Mouse (Mus musculus) gastrocnemius, postnatal 10 days (tissue): Measurements from ENCODE around the gene Mmrn2. TPM values are rescaled to one million over a fixed set of nuclear protein-coding genes. Genes with fewer than 3 reads are reported as not detected.
"Not testable (repeated sequence)": the region's sequence is repeated elsewhere in the genome, so short reads cannot be mapped to it uniquely, and the experiment has no call there.

Experiments
- DNase-seq: peaks from one replicate; pipeline ENCODE4 v3.0.0; 2021; ENCODE audit warnings: mixed read lengths
- total RNA-seq, 2 experiments: library from RNA; stranded (reverse); gene quantifications; 2 replicates each; pipeline ENCODE4 v1.2.3; 2021

The Mmrn2 gene
- total RNA-seq, 2 experiments from 2014 or later: 16.7 to 18.7 TPM

DNA sequence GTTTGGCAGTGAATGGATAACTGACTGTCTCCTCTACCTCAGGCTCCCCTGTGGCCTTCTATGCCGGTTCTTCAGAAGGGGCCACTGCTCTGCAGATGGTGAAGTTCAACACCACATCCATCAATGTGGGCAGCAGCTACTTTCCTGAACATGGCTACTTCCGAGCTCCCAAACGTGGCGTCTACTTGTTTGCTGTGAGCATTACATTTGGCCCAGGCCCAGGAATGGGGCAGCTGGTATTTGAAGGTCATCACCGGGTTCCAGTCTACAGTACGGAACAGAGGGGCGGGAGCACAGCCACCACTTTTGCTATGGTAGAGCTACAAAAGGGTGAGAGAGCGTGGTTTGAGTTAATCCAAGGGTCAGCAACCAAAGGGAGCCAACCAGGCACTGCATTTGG is 27.6 kb downstream of the Mmrn2 start:
- DNase-seq: no peak

DNA sequence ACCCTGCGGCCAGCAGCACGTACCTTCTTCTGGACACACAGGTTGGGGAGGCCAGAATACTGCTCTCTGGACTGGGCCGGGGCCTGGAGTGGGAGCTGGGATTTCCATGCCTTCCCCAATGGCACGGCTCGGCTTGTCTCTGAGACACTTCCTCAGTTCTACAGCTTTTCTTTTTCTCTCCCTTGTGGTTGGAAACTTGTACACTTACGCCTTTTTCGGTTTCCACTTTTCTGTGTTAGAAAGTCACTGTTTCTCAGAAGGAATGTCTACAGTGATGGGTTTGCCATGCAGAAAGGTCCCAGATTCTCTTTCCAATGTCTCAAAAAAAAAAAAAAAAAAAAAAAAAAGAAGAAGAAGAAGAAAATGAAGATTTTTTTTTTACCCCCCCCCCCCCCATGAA is 28.2 kb downstream of the Mmrn2 start:
- DNase-seq: no peak

DNA sequence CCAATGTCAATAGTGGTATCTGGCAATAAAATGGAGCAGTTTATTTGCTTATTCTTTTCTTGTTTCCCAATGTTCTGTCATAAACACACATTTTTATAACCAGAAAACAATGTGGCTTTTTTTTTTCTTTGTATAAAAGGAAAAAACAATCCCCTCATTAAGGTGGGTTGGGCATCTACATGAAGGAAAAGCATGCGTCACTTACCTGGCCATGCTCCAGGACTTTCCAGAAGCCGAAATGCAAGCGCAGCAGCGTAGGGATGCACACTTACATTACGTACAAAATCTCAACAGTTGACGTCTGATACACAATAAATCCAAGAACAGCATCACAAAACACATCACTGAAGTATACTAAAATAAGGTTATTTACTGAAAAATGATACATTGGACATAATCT is 35.5 kb downstream of the Mmrn2 start:
- no peak for DNase-seq

DNA sequence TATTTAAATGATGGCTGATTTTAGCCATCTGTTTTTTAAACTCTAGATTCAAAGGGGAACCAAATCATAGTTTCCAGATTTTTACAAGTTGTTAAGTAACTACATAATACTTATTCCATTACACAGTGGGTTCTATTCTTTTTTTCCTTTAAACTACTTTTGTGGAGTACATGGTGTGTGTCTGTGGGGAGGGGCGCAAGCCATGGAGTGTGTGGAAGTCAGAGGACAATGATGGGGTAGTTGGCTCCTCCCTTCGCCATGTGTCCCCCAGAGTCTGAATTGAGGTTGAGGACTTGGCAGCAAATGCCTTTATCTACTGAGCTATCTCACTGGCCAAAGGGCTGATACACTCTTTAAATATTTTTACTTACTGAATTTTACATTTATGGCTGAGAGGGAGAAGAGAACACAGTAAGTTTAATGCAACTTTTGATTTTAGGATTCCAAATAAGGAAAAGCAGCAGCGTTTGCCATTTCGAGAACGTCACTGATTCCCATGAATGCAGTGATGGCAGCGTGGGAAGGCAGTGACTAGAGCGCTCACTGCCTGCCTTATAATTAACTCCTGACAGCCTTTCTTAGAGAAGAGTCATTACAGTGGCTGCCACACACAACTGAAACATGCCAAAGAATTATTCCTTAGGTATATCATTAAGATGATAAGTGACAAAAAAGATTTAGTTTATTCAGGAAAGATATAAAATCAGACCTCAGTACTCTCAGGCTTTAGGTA is 37.1 kb downstream of the Mmrn2 start:
- no peak for DNase-seq

DNA sequence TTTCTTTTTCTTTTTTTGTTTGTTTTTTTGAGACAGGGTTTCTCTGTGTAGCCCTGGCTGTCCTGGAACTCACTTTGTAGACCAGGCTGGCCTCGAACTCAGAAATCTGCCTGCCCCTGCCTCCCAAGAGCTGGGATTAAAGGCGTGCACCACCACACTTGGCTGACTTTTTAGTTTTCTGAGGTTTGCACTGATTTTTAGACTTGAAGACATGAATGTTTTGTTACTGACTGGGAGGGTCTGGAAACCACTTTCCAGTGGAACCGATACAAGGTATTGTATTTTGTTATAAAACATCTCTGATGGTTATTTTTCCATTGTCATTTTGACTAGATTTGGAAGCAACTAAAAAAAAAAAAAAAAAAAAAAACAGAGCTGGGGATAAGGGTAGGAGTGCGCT is 41.7 kb downstream of the Mmrn2 start:
- not testable (repeated sequence) for DNase-seq

DNA sequence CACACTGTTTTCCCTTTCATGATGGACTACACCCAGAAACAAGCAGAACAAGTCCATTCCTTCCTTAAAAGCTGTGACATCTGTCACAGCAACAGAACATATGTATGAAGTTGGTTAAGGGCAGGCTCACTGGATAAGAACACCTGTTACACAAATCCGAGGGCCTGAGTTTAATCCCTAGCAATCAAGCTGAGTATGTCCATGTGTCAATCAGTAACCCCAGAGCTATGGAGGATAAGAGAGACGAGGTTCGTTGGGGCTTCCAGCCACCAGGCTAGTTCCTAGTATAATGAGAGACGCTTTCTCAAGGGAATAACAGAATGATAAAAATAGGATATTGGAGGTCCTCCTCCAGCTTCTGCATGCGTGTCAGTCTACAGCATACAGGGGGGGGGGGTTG is 42.2 kb downstream of the Mmrn2 start:
- DNase-seq: no peak

DNA sequence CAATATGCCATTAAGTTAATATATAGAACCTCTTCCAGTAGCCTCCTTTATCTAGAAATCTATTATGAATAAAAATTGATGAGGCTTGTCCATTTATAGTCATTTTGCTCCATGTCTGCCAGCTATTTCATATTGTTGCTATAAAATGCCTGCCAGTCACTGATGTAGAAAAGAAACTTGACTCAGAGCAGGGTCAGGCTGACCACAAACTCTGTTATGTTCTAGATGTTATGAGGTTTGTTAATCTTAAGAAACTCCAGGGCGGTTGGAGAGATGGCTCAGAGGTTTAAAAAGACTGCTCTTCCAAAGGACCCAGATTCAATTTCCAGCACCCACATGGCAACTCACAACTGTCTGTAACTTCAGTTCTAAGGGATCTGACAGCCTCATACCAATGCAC is 45.8 kb downstream of the Mmrn2 start:
- DNase-seq: no peak

DNA sequence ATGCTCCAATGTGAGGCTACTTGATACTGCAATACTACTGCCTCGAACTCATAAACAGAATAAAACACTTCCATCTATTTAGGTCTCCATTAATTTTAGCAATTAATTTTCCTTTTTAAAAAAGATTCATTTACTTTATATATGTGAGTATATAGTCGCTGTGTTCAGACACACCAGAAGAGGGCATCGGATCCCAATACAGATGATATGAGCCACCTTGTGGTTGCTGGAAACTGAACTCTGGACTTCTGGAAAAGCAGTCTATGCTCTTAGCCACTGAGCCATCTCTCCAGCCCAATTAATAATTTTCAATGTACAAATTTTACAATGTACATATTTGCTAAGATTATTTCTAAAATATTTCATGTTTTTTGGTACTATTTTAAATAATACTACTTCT is 53.0 kb downstream of the Mmrn2 start:
- no peak for DNase-seq

DNA sequence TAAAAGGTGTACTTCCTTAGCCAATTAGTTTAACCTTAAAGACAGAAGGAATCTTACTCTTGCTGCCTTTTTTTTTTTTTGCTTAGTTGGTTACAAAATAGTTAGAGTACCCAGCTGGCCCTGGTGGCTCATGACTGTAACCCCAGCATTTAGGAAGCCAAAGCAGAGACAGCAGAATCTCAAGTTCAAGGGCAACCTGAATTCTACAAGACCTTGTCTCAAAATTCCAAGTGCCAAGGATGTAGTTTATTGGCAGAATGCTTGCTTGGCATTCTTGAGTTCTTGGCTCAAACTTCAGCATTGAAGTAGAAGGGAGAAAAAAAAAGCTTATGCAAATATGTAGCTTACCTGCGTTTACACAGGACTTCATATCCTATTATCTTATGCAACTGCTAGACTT is 53.8 kb downstream of the Mmrn2 start:
- DNase-seq: no peak

DNA sequence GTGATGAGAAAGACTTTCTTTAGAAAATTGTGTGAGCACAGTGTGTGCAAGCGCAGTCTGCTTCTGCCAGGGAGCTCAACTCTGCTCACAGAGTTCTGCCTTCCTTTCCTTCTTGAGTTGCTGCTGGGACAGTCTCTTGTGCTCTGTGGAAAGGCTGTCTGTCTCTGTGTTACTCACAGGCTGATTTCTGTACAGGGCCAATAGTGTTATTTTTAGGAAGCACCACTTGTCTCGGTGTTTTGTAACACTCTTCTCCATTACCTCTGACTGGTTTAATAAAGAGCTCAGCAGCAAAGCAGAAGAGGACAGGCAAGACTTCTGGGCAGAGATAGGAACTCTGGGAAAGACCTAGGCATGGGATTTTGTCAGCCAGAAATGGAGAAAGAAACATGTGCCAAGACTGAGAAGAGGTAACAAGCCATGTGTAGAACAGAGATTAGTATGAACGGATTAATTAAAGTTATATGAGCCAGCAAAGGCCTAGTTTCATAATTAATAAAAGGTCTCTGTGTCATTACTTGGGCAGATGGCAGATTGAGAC is 65.3 kb downstream of the Mmrn2 start:
- DNase-seq: no peak

DNA sequence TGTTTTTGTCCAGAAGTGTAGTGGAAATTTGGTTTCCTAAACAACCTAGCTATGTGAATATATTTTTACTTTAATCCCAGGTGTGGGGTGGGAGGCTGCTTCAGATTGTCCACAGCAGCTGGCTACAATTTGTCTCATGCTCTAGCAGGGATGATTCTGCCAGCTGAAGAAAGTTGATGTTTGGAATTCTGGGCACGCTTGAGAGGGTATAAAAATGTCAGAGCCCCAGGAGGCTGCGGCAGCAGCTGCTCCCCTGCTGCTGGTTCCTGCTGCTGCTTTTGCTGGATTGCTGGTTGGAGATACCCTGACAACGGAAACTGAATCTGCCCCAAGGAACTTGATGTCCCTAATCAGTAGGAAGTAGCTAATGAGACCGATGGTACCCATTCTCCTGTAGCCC is 67.3 kb downstream of the Mmrn2 start:
- DNase-seq: no peak

DNA sequence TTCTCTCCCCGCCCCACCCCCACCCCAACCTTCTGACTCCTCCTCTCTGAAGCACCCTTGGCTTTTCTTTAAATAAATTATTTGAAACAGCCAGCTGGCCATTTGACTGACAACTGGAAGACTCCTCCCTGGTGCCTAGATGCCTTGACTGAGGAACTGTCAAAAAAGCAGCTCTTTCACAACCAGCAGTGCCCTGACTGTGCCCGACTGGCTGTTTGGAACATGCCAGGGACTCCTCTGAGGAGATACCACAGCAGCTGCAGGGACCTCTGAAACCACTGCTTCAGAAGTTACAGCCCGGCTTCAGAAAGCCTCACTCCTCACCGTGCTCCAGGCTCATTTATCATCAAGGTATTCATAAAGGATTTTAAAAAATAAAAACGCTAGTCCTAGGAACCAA is 69.1 kb downstream of the Mmrn2 start:
- DNase-seq: no peak

DNA sequence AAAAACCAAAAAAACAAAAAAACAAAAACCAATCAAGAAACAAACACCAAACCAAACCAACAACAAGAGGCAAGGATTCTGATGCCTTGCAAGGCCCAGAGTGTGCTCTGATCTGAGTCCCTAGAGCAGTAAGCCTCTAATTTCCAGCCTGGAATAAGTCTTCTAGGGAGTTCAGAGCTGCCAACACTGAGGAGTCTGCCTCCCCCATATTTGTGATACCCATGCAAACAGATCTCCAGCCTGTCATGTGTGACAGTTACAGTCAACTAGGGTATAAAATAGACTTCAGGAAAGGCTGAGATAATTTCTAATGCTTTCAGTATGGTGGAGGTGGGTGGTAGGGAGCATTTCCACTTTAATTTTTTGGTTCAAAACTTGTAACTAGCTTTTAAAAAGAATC is 69.7 kb downstream of the Mmrn2 start:
- DNase-seq: no peak

DNA sequence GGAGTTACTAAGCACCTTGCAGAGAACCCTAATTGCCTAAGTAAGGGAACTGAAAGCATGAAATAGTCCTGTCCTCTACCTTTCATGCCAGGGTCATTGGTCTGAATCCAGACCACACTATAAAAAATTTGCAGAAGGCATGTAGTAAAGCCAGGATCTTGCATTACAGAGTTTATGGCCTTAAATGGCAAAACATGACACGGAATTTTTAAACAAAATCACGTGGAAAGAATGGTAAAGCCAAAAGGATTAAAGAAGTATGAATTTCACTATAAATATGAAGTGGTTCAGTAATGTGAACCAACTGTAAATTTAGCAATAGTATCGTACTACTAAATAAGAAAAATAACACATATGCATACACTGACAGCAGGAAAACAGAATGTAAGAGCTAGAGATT is 70.1 kb downstream of the Mmrn2 start:
- DNase-seq: no peak

DNA sequence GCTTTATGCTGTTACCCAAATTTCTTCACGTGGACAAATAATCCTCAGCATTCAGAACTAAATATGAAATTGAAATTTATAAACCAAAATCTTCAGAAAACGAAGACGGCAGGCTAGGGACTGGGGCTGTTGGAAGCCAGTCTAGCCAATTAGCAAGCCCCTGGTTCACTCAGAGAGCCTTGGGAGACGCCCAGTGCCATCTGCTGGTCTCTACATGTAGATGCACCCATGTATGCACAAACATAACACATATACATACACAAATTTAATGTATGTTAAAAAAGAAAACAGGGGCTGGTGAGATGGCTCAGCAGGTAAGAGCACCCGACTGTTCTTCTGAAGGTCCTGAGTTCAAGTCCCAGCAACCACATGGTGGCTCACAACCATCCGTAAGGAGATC is 71.4 kb downstream of the Mmrn2 start:
- DNase-seq: no peak

DNA sequence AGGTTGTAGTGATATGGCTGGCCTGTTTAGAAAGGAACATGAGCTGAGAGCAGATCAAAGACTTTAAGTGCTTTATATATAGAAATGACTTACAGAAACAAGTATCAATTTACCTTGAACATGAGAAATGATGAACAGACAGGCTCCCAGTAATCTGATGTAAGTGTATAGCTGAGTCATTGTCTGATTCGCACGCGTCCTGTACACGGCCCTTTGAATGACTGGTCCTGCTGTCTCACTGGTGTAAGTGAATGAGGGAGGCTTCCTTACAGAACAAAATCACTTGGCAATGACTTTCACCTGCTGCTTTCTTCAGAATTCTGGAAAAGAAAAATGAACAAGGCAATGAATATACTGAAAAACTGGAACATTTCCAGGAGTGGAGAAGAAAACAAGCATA is 72.4 kb downstream of the Mmrn2 start:
- no peak for DNase-seq

DNA sequence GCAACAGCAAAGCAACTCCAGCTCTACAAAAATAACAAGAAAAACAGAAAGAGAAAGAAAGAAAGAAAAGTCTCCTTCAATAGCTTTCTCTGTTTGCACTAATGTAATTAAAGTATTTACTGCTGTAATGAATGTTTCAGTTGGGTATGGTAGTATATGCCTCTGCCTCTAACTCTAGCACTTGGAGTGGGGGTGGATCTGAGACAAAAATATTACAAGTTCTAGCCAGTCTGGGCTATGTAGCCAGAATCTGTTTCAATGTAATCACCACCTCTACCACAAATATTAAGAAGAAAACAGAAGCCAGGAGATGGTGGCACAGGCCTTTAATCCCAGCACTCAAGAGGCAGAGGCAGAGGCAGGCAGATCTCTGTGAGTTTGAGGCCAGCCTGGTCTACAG is 73.1 kb downstream of the Mmrn2 start:
- no peak for DNase-seq

DNA sequence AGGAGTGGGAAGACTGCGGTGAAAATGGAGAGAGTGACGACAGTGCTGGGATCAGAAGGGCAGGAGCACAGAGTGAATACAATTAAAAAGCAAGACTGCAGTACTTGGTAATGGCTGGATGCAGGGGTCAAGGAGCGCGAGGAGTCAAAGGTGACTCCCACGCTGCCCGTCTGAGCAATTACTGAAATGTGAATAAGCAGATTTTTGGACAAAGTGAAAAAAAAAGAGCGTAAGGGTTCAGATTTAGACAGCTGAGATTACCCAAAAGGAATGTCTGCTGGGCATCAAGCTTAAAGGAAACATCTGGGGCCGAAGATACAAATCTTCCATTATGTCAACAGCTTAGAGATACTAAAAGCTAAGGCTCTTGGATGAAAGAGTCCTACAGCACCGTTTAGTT is 74.5 kb downstream of the Mmrn2 start:
- no peak for DNase-seq

DNA sequence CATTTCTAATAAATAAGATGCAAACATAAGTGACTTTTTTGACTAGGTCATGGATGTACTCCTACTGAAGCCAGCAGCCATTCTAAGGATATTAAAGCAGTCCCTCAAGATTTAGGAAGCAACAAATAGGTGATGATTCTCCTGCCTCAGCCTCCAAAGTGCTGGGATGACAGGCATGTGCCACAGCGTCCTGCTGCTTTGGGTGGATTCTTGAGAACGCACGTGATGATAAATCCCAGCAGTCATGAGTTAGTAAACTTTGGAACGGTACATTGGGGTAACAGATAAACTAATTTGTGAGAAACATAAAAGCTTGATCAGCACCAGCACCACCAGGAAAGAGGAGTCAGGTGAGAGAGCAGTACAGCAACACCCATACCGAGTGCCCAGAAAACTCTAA is 75.2 kb downstream of the Mmrn2 start:
- DNase-seq: no peak

DNA sequence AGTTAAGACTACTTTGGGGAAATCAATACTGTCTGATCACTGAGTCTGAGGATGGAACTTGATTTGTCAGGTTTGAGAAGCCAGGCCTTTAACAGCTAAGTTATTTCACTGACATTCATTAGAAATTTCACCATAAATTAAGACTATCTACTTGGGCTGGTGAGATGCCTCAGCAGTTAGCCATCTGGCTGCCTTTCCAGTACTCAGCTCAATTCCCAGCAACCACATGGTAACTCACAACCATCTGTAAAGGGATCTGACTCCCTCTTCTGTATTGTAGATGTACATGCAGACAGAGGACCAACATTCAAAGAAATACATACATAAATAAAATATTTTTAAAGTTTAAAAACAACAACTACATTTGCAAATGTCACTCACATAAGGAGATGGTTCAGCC is 76.6 kb downstream of the Mmrn2 start:
- no peak for DNase-seq

DNA sequence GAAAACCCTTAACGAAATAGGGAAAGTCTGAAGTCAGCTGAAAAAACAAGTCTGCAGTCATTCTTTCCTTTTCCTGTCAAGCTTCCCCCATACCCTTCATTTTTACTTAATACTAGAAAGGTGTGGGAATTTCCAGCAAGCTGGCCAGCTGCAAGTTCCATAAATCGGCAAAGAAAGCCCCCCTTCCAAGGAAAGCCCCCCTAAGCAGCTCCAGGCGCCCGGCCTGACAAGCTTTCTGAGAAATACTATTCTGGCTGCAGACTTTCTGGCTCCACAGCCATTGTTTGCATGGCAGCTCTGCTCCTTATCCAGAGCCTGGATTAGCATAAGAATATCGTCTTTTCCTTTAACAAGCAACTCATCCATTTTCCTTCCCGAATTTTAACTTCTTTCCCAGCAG is 78.4 kb downstream of the Mmrn2 start:
- no peak for DNase-seq
